Mouse (Mus musculus) stomach, embryonic 14.5 days (tissue): ENCODE measurements around the gene Rag1. TPM values are rescaled to one million over a fixed set of nuclear protein-coding genes. Genes with fewer than 3 reads are reported as not detected.

Source experiments
- ATAC-seq: fragments of 200-750 bp; cut with Nextera tagmentation; 2 replicates; pipeline ENCODE4 v1.8.0; 2017; ENCODE audit warnings: low read depth, moderate TSS enrichment; ENCODE audit not compliant: insufficient number of reproducible peaks, insufficient read depth, low FRiP score
- H3K27ac ChIP-seq: fragments of 300-500 bp; sonication (generic); 2 replicates; pipeline ENCODE4 v1.5.1; 2014; ENCODE audit warnings: mild to moderate bottlenecking, low read length, moderate library complexity, mixed read lengths
- H3K27me3 ChIP-seq: fragments of 300-500 bp; sonication (generic); 2 replicates; pipeline ENCODE4 v1.6.1; 2014; ENCODE audit warnings: low read length, control low read depth, mixed read lengths; ENCODE audit not compliant: control insufficient read depth, insufficient read depth
- H3K36me3 ChIP-seq: fragments of 300-500 bp; sonication (generic); 2 replicates; pipeline ENCODE4 v1.6.1; 2014; ENCODE audit warnings: mild to moderate bottlenecking, control low read depth, low read length, moderate library complexity, mixed read lengths; ENCODE audit not compliant: control insufficient read depth, insufficient read depth
- H3K4me1 ChIP-seq: fragments of 300-500 bp; sonication (generic); 2 replicates; pipeline ENCODE4 v1.6.1; 2014; ENCODE audit warnings: low read length, control low read depth, mixed read lengths; ENCODE audit not compliant: control insufficient read depth, insufficient read depth
- H3K4me2 ChIP-seq: fragments of 300-500 bp; sonication (generic); replicated peaks from 2 replicates; pipeline ENCODE4 v1.6.1; 2014; ENCODE audit warnings: low read depth, low read length, control low read depth
- H3K4me3 ChIP-seq: fragments of 300-500 bp; sonication (generic); 2 replicates; pipeline ENCODE4 v1.5.1; 2014; ENCODE audit warnings: low read depth, low read length, control low read depth
- H3K9ac ChIP-seq: fragments of 300-500 bp; sonication (generic); replicated peaks from 2 replicates; pipeline ENCODE4 v1.6.1; 2014; ENCODE audit warnings: low read depth, mild to moderate bottlenecking, control low read depth, low read length, moderate library complexity, mixed read lengths
- H3K9me3 ChIP-seq: fragments of 300-500 bp; sonication (generic); 2 replicates; pipeline ENCODE4 v1.6.1; 2016; ENCODE audit warnings: low read depth, low read length, control low read depth; ENCODE audit not compliant: control insufficient read depth
- WGBS: fragments of 180-500 bp; shearing (Covaris S2); extraction: QIAGEN DNeasy Blood & Tissue Kit; methylation state at CpG from one replicate; pipeline ENCODE4 v1.1.7; 2014; 5-methylcytosine and 5-hydroxymethylcytosine counted together
- polyA plus RNA-seq: library from polyadenylated mRNA; unstranded; fragments of >200 nt; fragmentation: Nextera tagmentation; extraction: Ambion mirVana; gene quantifications from 2 replicates; pipeline ENCODE4 v1.2.1, GENCODE M21; 2014

Rag1 gene
- polyA plus RNA-seq, 1 experiment from 2014 or later = 0.06 TPM

GRCm38 (mm10) chr2:101678236-101679021 lies 29.1 kb upstream of the Rag1 start, which contains the start of gene Traf6:
Traf6 (plus strand) TSS chr2:101678429.
- Histone ChIP-seq H3K4me2 (peak within 1 kb of the TSS; percentile 50), H3K9ac (peak within 1 kb of the TSS; percentile 76), H3K27ac (no peak within 1 kb of the TSS), H3K4me3 (peak within 1 kb of the TSS; percentile 73), H3K9me3 (no peaks in the 10 kb centered on the region), H3K4me1 (peaks cover 5% of the 10 kb centered on the region; the same call in 1 of the 2 replicates), H3K36me3 (no peaks in the 10 kb centered on the region), H3K27me3 (no peaks in the 10 kb centered on the region)
- peak; percentile 95 for ATAC-seq
- WGBS = 0% methylated on average over 68 of the region's 68 CpGs

- Histone ChIP-seq H3K27ac (no peak overlapping the region), H3K4me2 (no peak overlapping the region), H3K27me3 (no peaks in the 10 kb centered on the region), H3K4me3 (no peak overlapping the region), H3K36me3 (no peaks in the 10 kb centered on the region), H3K9me3 (no peaks in the 10 kb centered on the region), H3K9ac (no peak overlapping the region), H3K4me1 (no peaks in the 10 kb centered on the region)
- no peak for ATAC-seq
- 71% methylated on average over 3 of the region's 3 CpGs for WGBS
Measured at GRCm38 (mm10) chr2:101673547-101673946, 24.2 kb upstream of the Rag1 start.

- Histone ChIP-seq H3K9ac (no peak overlapping the region), H3K9me3 (no peaks in the 10 kb centered on the region), H3K4me1 (no peaks in the 10 kb centered on the region), H3K27me3 (no peaks in the 10 kb centered on the region), H3K4me3 (no peak overlapping the region), H3K27ac (no peak overlapping the region), H3K36me3 (no peaks in the 10 kb centered on the region), H3K4me2 (no peak overlapping the region)
- no peak for ATAC-seq
- 90% methylated on average over 3 of the region's 3 CpGs for WGBS
Measured at GRCm38 (mm10) chr2:101668751-101669150, 19.4 kb upstream of the Rag1 start.

GRCm38 (mm10) chr2:101665703-101666092 lies 16.4 kb upstream of the Rag1 start:
- no peaks in the 10 kb centered on the region for H3K27me3 ChIP-seq
- no peak overlapping the region for H3K4me2 ChIP-seq
- H3K4me3 ChIP-seq = no peak overlapping the region
- no peak overlapping the region for H3K9ac ChIP-seq
- no peaks in the 10 kb centered on the region for H3K4me1 ChIP-seq
- no peak for ATAC-seq
- H3K36me3 ChIP-seq = no peaks in the 10 kb centered on the region
- H3K27ac ChIP-seq = no peak overlapping the region
- WGBS = 90% methylated on average over 3 of the region's 3 CpGs
- no peaks in the 10 kb centered on the region for H3K9me3 ChIP-seq

GRCm38 (mm10) chr2:101665058-101665702 lies 15.9 kb upstream of the Rag1 start:
- Histone ChIP-seq H3K4me1 (no peaks in the 10 kb centered on the region), H3K36me3 (no peaks in the 10 kb centered on the region), H3K9me3 (no peaks in the 10 kb centered on the region), H3K27ac (no peak overlapping the region), H3K4me3 (no peak overlapping the region), H3K9ac (no peak overlapping the region), H3K27me3 (no peaks in the 10 kb centered on the region), H3K4me2 (no peak overlapping the region)
- WGBS = 22% methylated on average over 9 of the region's 9 CpGs
- peak; percentile 65; the same call in 1 of the 2 replicates for ATAC-seq

- no peak overlapping the region for H3K9ac ChIP-seq
- ATAC-seq = no peak
- no peaks in the 10 kb centered on the region for H3K36me3 ChIP-seq
- no peaks in the 10 kb centered on the region for H3K9me3 ChIP-seq
- H3K4me1 ChIP-seq = no peaks in the 10 kb centered on the region
- no peak overlapping the region for H3K27ac ChIP-seq
- H3K27me3 ChIP-seq = no peaks in the 10 kb centered on the region
- no peak overlapping the region for H3K4me2 ChIP-seq
- no peak overlapping the region for H3K4me3 ChIP-seq
- WGBS = 72% methylated on average over 2 of the region's 2 CpGs
Measured at GRCm38 (mm10) chr2:101660536-101660935, 11.2 kb upstream of the Rag1 start.

DNA sequence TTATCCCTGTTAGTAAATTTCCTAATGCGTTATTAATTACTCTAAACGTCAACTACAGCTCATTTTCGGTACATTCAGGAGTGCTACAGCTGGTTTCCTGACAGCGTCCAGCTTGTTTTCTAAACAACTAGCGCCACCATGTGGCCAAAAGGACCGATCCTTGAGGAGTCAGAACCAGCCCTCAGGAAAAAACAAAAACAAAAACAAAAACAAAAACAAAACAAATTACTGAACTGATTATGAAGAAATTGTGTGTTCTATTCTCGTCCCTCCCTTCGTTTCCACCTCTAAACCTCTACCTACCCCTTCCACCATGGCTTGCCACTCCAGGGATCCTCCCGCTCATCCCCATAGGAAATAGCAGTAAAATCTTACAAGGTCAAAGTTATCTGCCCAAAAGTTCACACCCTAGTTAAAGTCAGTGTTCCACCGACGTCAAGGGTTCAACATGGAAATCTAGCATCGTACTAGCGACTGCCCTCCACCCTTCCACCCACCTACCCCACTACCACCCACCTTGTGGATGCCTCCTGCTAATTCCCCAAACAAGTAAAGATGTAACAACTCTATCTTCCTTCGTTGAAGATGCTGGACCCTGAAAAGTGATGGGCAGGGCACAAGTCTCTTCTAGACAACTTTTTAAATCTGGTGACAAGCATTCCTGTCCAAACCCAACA lies 3.8 kb upstream of the Rag1 start:
- Histone ChIP-seq H3K9ac (no peak overlapping the region), H3K36me3 (no peaks in the 10 kb centered on the region), H3K27ac (no peak overlapping the region), H3K4me1 (no peaks in the 10 kb centered on the region), H3K9me3 (no peaks in the 10 kb centered on the region), H3K4me3 (peak overlapping the region; percentile 4; the same call in 1 of the 2 replicates), H3K27me3 (no peaks in the 10 kb centered on the region), H3K4me2 (peak overlapping the region; percentile 43)
- WGBS = 16% methylated on average over 14 of the region's 14 CpGs
- no peak; the same call in 1 of the 2 replicates for ATAC-seq

DNA sequence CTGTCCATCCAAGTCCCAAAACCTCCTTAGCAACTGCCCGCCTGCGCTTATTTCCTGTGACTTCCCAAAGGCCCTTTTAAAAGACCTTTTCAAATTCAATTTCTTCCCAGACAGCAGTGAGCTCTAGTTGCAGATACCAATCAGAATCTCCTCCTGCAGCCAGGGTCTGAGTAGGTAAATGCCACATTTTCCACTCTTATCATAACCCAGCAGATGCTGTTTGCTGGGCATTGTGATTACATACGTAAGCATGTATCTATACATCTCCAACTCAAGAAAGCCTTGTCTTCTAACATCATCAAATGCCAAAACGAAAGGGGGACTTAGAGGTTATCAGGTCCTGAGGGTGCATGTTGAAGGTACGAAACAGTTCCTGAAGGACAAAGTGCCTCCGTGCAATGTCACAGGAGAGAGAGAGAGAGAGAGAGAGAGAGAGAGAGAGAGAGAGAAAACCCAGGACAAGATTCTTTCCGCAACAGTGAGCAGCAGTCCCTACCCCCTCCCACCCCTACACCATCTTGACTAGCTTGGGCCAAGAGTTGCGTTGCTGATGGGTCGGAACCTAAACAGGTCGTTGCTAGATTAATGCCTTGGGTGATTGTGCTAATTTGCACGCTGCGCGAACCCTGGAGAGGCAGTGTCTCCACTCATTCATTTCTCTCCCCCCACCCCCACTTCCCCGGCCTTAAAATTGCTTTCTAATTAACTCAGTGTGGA lies 3.1 kb upstream of the Rag1 start:
- Histone ChIP-seq H3K4me3 (peak overlapping the region; percentile 4; the same call in 1 of the 2 replicates), H3K9ac (no peak overlapping the region), H3K27ac (no peak overlapping the region), H3K36me3 (no peaks in the 10 kb centered on the region), H3K9me3 (no peaks in the 10 kb centered on the region), H3K27me3 (no peaks in the 10 kb centered on the region), H3K4me1 (no peaks in the 10 kb centered on the region), H3K4me2 (peak overlapping the region; percentile 43)
- 44% methylated on average over 14 of the region's 14 CpGs for WGBS
- no peak; the same call in 1 of the 2 replicates for ATAC-seq
